Mouse (Mus musculus) lung, adult 18-20 months (tissue): Measurements from ENCODE around the gene Tcp11l2.

Source experiments
- DNase-seq, 2 experiments: peaks; one replicate each; pipeline ENCODE4 v3.0.0; 2022; ENCODE audit warnings: mixed read lengths in 2 of 2

Tcp11l2 gene

DNA sequence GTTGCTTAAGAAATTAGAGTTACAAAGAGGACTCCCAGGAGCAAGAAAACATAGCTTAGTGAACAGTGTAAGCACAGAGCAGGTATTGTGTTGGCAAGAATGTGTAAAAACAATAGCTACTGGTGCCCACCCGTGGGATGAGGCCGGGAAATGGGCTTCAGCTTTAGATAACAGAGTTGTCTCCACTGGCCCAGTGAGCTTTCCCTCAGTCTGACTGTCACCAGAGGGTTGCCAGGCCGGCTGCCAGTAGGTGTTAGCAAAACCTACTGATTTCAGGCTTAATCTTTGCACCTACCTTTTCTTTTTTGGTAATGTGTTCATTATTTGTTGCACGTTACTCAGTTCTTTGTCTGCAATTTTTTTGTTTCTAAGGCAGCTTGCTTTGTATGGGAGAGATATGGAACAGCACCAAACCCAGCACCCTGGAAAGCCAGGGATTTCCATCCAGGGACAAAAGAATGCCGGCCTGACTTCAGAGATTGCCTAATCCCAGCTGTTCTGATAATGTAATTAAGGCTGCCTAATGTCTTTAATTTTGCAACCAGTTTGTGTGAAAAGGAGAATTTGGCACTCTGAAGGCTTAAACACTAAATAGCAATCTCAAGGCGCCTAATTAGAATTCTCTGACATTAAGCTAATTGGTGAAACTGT lies 81.1 kb downstream of the Tcp11l2 start:
- DNase-seq: peak in 1 of 2 experiments; percentile 27

DNA sequence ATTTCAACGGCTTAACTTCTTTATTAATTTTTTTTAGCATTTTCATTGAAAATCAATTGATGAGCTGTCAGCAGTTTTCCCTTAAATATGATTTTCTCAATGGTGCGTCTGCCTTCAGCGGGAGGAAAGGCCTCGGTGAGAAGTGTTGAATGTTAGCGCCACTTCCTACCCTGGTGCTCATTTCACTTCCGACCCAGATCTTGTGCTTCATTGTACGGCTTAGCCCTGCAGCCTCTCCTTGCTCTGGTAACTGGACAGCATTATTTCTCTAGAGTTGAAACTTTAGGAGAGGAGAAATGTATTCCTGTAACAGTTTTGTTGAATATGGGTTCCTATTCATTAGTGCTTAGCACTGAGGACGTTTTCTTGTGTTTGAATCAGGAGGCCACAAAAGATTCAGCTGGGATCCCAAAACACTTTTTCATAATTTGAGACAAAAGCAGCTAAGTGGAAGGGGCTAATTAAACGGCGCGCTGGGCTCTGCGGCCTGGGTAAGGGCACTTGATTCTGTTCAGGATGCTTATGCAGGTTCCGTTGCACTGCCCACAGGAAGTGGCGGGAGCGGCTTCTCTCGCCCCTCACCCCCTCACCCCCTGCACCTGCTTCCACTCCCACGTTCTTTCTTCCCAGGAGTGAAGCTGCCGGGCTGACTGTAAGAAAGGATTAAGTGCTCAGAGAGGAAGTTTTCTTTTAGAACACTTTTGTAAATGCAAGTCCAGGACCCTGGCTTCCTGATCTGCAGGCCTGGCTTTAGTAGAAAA lies 81.8 kb downstream of the Tcp11l2 start:
- no peak for DNase-seq

DNA sequence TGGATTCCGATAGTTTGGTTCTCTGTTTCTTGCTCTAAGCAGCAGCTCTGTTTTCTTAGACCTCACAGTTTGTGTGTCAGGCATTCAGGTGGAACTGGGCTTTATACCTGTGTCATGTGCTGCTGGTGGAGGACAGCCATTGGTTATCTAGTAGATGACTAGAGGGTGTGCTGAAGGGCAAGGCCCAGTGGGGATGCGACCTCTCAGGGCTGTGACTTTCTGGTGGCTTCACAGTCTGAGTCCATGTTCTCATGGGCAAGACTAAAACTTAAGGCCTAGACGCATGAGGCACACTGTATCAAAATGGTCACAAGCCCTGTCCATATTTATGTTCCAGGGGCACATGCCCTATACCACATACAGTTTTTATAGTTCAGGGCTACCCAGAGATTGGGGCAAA lies 82.9 kb downstream of the Tcp11l2 start:
- DNase-seq: no peak

DNA sequence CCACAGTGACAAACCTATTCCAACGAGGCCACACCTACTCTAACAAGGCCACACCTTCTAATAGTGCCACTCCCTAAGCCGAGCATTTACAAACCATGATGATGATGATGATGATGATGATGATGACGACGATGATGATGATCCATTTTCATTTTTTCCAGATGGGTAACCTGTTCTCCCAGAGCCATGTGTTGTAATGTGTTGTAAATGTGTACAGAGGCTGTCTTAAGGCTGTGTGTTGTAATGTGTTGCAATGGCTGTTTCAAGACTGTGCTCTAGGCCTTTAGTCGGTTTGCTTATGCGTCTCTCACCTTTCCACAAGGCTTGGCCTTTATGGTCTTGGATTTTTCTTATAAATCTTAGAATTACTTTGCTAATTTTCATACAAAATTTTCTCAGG lies 85.7 kb downstream of the Tcp11l2 start:
- DNase-seq: no peak
